Mouse (Mus musculus): ENCODE data around the gene Cmya5.
"Not testable (repeated sequence)": the region's sequence is repeated elsewhere in the genome, so short reads cannot be mapped to it uniquely, and the experiment has no call there.

Cmya5 gene

DNA sequence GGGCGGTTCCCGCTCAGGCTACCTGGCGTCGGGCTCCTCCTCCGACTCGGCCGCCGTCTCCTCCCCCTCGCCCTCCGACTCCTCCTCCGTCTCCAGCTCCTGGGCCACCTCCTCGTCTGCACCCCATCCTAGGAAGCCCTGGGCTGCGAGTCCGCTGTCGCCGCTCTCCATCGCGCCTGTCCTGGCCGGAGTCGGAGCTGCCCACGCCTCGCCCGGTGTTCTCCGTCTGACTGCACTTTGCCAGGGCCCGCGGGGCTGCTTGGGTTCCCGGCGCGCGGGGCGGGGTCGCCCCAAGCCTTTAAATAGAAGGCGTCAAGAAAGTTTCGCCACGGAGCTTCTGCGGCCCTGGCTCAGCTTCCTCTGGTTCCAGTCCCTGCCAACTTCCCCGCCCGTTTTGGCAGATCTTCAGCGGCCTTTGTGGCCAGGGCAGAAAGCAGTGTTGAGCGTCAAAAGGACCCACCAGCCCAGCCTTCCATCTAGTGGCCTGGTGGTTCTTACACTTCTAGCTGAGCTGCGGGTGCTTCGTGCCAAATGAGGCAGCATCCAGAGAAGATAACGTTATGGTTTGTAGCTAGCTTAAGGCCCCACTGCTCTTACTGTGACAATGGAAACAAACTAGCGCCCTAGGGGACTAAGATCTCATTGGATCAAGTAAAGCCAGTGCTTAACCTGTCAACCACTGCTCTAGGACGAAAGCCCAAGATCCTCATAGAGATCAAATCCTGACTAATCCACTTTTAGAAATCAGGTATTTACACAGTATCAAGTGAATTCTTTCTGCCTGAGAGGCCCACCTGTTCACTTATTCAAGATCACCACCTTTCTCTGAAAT lies at the start of gene Cmya5:
Cmya5 (minus strand) TSS at position 389 of the 832 bp plus-strand sequence.
- peak; percentile 50 for DNase-seq (ENCODE audit: low read depth, low spot score)

DNA sequence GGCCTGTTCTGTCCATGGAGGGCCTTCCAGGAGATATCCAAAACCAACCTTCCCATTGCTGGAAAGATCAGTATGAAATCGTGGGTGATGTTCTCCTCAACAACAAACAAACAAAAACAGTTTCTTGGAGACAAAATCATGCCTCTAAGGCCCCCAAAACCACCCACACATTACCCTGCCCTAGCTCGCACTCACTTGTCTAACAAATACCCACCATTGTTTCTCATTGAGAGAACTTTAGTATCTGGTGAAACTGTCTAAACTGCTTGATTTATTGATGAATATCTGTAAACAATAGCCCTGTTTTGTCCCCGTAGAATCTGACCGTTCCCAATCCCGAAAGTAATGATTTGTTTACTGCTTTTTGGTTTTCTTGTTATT lies 48.1 kb upstream of the Cmya5 start:
- peak; percentile 4 for DNase-seq (ENCODE audit: low read depth, low spot score)

DNA sequence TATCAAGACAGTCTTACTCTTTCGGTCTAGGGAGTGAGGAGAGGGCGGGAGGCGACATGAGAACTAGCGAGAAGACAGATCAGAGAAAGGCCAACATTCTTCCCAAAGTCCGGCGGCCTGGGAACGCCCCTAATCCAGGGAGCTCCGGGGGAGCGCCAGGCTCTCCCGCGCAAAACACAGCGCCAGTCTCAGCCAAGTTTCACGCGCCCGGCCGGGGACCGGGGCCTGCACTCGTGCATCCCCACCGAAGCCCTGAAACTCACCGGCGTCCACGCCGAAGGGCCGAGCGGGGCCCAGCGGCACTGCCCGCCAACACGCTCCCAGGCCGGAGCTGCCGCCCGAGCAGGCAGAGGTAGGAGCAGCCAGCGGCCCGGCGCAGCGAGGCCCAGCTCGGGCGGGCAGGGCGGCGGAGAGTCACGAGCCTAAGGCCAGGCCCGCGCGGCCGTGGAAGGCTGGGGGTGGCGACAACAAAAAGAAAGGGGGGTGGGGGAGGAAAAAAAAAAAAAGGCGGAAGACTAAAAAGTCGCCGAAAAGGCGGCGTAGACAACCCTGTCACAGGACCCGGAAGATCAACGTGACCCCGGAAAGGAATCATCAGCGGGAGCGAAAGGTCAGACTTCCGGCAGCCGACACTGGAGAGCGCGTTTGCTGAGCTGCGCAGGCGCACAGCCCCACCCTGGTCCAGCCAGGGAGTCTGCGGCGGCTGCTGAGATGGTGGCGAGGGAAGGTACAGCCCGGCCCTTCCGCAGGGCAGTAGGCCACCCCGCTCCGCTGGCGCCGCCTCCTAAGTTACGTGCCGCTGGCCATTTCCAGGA lies 47.5 kb upstream of the Cmya5 start, which contains the start of gene Tent2:
Tent2 (minus strand) TSS at position 555 of the 815 bp plus-strand sequence.
- peak; percentile 98 for DNase-seq (ENCODE audit: low read depth, low spot score)

DNA sequence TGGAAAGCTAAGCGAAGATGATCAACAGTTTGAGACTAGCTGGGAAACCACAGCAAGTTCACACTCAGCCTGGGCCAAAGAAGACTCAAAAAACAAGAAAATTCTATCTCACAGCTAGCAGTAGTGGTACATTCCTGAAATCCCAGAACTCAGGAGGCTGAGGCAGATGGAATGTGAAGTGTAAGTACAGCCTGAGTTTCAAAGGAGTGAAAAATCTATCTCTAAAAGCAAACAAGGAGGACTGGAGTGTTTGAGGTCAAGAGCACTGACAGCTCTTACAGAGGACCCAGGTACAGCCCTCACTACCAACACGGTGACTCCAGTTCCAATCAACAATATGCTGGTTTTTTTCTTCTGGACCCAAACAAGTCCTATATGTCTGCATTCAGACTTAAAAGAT lies 44.9 kb upstream of the Cmya5 start:
- no peak for DNase-seq (ENCODE audit: low read depth, low spot score)

DNA sequence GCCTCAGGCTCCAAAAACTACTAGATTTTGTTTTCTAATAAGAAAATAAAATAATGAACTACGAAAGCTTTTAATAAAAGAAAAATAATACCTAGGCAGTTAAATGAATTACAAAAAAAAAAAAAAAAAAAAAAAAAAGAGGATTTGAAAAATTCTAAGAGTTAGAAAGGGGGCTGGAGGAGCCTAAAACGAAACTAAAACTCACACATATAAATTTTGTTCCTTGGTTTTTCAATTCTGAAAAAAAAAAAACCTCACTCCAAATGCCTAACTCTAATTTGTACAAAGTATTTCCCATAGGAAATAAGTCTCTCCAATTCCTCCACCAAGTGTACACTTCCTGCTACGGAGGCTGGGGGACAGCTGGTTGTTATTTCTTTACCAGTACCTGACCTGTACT lies 44.2 kb upstream of the Cmya5 start:
- DNase-seq (ENCODE audit: low read depth, low spot score) = no peak

DNA sequence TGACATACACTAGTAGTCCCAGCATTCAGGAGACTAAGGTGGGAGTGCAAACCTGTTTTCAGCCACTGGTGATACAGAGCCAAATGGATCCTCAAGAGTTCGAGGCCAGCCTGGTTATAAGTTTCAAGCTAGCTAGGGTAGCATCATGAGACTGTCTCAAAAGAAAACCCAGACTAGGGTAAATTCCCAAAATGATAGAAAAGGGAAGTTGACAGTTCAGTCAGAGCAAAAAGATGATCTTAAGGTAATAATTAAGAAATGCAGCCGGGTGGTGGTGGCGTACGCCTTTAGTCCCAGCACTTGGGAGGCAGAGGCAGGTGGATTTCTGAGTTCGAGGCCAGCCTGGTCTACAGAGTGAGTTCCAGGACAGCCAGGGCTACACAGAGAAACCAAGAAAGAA lies 43.3 kb upstream of the Cmya5 start:
- DNase-seq (ENCODE audit: low read depth, low spot score) = not testable (repeated sequence)

DNA sequence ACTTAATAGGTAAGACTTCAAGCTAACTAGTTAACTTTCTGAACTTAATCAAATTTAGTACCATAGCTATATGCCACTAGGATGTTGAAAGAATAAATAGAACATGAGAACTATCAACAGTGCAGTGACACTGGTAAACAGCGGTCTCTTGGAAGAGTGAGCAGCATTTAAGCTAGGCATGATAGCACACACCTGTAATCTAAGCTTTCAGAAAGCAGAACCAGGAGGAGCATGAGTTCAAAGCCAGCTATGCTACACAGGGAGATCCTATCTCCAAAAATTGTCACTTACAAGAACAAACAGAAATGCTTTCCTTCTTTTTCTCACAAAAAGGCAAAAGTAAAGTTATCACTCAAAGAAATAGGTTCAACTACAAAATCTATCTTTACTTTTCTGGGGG lies 35.8 kb upstream of the Cmya5 start:
- no peak for DNase-seq (ENCODE audit: low read depth, low spot score)

DNA sequence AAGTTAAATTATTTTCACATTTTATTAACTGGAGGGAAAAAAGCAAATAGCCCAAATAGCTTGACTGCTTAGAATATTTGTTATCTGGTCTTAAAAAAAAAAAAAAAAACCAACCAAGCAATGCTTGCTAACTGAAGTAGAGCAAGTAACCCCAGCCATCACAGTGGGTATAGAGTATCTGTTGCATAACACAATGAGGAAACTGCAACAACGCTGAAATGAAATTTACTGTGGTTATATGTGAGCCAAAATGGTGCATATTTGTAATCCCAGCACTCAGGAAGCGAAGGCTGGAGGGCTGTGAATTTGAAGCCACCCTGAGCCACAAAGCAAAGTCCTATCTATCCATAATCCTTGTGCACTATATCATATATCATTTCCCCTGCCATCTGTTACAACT lies 35.0 kb upstream of the Cmya5 start:
- DNase-seq (ENCODE audit: low read depth, low spot score) = no peak

DNA sequence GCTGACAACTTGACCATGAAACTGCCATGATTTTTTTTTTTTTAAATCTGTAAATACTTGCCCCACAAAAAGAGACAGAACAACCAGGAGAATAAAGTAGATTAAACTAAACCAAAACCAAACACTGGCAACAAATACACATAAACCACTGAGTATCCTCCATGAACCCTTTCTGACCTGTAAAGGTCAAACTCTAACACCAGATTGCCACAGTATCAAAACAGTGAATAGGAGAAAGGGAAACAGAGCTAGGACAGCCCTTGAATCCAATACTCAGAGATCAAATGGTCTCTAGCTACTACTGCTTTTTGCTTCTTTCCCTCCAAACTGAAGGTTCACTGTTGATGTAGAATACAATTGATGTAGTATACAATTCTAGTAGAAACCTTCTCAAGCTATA lies 33.0 kb upstream of the Cmya5 start:
- DNase-seq (ENCODE audit: low read depth, low spot score) = no peak

DNA sequence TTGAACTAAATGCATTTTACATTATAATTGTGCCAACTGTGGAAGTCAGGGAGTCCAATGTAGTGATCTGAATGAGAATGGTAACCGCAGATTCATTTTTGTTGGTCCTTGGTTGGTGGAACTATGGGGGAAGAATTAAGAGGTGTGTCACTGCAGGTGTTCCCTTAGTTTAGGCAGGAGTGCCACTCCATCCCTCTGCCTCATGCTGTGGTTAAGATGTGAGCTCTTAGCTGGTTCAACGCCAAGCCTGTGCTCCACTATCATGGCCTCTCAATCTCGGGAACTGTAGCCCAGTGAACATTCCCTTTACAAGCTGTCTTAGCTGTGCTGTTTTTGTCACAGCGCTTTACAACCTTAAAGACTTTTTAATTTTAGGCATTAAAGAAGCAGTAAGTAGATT lies 18.8 kb upstream of the Cmya5 start:
- no peak for DNase-seq (ENCODE audit: low read depth, low spot score)

DNA sequence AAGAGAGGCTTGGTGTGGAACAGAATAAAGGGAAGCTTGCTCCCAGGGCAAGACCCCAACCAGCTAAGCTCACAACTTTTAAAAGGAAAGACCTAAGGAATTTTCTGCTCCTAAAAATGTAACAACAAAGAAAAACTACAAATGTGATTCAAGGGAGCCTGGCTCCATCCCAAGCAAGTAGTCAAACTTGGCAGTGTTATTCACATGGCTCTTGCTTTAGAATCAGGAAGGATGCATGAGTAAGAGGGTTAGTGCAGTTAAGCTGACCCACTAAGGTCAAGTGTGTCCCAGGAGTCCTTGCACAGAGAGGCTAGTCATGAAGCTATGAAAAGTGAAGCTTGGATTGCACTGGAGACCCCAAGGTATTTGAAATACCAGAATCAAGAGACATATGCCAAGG lies 17.9 kb upstream of the Cmya5 start:
- DNase-seq (ENCODE audit: low read depth, low spot score) = no peak

DNA sequence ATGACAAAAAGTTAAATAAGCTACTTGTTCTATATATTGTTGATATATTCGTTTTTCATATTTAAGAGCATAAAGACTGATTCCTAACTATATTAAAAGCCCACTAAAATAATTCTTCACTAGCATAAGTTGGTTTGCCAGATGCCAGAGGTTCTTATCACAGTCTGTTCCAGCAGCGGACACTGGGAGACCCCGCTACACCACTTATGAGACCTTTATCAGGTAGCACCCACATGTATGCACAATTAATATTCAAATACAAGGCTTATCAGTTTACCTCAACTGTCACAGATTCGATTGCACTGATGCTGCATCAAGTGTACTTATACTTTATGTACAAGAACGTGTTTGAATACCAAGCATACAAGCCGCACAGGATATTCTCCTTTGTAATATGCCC lies 13.7 kb upstream of the Cmya5 start:
- DNase-seq (ENCODE audit: low read depth, low spot score) = no peak

DNA sequence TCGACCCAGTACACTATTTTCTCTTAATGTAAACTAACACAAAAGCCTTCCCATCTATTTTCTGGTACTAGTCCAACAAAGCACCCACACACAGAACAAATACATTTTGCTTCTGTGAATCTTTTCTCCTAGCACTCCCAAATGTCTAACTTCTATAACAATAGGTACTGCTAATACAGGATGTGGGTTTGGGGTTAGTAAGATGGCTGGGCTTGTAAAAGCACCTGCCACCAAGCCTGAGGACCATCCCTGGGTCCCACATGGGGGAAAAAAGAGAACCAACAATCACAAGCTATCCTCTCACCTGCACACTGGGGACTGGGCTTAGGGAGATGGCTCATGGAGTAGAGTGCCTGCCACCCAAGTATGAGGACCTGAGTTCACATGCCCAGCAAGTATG lies 8.8 kb upstream of the Cmya5 start:
- no peak for DNase-seq (ENCODE audit: low read depth, low spot score)

DNA sequence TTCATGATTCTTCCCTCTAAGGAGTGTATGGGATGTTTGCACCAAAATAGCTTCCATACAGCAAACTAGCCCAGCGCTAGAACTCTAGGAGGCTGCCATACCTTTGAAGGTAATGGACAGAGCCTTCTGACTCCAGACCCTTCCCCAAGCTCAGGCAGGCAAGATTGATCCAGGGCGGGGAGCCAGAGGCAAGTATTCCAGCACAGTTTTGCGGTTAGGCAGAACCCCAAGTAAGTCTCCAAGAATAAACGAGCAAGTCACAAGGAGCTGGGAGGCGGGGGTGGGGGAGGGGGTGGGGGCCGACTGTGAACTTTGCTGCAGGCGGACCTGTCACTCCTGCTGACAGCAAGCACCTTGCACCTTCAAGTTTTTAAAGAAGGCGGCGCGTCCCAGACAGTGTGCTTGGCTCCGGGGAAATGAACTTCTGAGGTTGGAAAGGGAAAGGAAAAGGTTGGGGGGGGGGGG lies 673 bp downstream of the Cmya5 start:
- no peak for DNase-seq (ENCODE audit: low read depth, low spot score)

DNA sequence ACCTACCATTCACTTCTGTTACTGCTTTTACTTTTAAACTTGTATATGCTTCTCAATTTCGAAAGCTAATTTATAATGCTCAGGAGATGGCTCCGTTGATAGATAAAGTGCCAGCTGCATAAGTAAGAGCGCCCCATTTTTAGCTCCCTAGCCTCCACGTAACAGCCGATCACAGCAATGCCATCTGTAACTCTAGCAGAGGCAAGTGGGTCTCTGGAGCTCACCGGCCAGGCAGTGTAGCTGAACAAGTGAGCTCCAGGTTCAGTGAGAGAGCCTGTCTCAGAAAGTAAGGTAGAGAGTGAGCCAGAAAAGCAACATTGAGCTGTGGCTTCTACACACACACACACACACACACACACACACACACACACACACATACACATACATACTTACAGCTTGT lies 3.3 kb downstream of the Cmya5 start:
- DNase-seq (ENCODE audit: low read depth, low spot score) = no peak

DNA sequence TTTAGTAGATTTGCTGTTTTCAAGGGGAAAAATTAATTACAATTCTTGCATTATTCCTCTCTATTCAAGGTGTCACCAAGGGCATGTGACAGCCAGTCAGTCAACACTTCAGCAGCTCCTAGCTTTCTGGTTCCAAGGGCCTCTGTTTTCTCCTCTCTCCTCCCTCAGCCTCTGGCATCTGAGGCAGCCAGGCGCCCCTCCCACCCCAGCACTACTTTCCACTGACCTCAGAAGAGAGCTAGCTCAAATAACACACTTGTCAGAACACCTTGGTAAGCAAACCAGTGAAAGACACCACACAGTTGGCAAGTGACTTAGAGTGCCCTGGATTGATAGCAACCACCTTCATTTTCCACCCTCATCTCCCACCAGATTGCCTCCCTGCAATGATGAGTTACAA lies 6.5 kb downstream of the Cmya5 start:
- no peak for DNase-seq (ENCODE audit: low read depth, low spot score)

DNA sequence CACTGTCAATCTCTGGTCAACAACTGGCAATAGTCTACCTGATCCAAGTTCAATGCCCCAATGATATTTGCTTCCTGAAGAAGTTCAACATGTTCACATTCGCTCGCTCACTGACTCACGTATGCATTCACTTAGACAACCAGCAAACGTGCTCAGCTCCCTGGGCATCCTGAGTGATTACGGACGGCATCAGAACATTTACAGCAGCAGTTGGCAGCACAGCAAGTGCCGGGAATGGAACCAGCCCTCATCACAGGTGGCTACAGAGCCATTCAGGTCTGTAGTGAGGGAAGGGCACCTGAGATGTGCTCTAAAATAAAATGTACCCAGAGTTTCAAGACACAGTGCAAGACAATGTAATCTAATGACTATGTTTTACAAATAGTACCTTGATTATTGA lies 7.4 kb downstream of the Cmya5 start:
- DNase-seq (ENCODE audit: low read depth, low spot score) = no peak

DNA sequence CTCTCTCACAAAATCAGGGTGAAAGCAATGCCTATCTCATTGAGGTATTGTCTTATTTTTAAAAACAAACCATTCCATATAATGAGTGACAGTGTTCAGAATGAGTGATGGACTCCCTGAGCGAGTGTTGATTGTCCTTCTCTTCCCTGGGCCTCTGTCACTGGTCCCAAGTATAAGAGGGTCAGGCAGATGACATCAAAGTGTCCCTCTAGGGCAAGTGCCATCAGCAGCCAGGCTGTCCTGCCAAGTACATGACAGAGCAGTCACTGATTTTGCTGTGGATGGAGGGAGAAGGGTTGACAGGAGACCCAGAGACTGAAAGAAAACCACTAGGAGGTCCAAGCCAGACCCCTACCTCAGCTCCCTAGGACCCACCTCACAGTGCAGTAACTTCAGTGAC lies 8.3 kb downstream of the Cmya5 start:
- no peak for DNase-seq (ENCODE audit: low read depth, low spot score)

DNA sequence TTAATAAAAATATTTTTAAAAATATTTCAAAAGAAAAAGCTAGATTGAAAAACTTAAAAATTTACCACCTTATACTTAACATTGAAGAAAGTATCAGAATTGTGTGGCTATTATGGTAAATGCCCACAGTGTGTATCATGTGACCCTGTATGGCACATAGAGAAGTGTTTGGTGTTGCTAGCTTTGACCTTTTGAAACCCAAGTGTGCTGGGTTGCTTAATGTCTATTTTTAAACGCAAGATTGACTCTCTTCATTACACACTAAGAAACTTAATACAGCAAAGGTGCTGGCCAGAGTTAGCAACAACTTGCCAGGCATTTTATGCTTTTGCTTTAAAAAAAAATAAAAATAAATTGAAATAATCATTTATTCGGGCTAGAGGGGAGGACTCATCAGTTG lies 9.0 kb downstream of the Cmya5 start:
- no peak for DNase-seq (ENCODE audit: low read depth, low spot score)

DNA sequence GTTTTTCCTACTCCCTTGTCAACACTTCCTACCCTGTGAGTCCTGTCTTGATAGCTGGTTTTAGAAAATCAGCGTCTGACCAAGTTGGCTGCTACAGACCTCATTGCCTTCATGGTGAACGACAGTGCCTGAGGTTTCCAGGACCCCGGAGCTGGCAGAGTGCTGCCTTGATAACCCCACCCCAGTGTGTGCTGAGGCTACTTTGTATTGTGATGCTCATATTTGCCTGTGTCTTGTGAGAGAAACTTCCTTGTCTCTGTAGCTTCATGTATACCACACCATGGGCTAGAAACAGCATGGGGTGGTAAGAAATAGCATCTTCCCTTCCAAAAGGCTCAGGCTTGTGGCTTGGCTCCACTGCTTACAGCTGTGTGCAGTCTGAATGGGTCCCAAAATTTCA lies 13.8 kb downstream of the Cmya5 start:
- DNase-seq (ENCODE audit: low read depth, low spot score) = no peak

DNA sequence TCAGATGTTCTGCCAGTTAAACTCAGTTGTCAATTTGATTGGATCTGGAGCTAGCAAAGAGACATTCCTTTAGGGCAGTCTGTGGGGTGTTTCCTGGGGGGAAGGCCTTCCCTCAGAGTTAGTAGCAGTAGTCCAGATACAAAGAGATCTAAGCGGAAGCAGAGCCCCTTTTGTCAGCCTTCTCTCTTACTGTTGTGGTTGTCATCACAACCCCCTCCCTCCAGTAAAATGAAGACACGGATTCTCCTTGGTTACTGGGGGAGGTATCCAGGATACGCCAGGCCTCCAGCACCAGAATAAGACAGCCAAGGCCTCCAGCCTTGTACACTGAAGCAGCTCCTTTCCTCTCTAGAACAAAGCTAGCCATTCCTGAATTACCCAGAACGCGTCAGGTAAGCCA lies 15.6 kb downstream of the Cmya5 start:
- DNase-seq (ENCODE audit: low read depth, low spot score) = no peak

DNA sequence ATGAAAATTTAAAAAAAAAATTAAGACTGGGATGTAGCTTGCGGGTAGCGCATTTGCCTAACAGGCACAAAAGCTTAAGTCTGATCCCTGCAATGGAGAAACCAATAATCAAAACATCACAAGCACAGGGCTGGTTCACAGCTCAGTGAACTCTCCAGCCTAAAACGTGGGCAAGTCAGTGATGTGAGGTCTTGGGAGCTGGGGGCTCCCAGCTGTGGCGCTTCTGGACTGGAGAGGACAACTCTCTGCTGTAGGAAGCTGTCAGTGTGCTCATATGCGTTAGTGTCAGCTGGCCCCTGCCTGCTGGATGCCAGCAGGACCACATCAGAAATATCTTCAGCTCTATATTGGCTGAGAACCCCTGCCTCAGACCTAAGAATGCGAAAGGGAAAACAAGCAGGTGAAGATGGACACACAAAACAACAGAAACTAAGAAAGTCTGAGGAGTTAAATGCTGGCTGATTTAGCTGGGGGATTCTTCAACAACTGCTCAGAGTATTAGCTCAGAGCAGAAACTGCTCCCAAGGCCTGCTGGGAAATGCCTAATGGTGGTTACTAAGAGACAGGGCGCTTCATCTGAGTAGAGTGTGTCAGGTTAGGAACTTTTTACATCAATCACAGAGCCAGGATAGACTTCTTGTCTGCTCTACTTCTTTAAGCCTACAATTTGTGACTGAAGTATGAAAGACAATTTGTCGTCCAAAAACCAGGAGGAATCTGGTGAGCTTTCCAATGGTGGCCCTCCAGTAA lies 16.2 kb downstream of the Cmya5 start:
- DNase-seq (ENCODE audit: low read depth, low spot score) = no peak
